Mouse (Mus musculus) adrenal gland, postnatal 25 days (tissue): Measurements from ENCODE around the gene Scp2. TPM values are rescaled to one million over a fixed set of nuclear protein-coding genes. Genes with fewer than 3 reads are reported as not detected.
"Not testable (repeated sequence)": the region's sequence is repeated elsewhere in the genome, so short reads cannot be mapped to it uniquely, and the experiment has no call there.

Experiments
- DNase-seq: peaks from one replicate; pipeline ENCODE4 v3.0.0; 2021; ENCODE audit warnings: mixed read lengths
- total RNA-seq: library from RNA; stranded (reverse); gene quantifications from 2 replicates; pipeline ENCODE4 v1.2.3, GENCODE M21; 2021

The Scp2 gene
- total RNA-seq, 1 experiment from 2014 or later, result 279 TPM

DNA sequence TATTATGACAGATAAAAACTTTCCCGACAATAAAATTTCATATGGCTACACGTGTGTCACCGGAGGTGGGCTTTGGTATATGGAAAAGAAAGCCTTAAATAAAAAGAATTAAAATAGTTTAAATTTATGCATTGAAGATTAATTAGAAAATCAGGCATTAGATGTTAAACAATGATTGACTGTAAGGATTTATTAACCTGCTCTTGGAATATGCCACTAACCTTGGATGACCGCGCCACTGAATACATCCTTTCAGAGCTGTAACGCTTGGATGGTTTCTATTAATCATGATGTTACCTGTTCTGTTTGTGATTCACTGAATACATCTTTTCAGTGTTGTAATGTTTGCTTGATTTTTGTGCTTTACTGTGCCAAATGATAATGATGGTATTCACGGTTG is 35.1 kb downstream of the Scp2 start:
- DNase-seq, result no peak

DNA sequence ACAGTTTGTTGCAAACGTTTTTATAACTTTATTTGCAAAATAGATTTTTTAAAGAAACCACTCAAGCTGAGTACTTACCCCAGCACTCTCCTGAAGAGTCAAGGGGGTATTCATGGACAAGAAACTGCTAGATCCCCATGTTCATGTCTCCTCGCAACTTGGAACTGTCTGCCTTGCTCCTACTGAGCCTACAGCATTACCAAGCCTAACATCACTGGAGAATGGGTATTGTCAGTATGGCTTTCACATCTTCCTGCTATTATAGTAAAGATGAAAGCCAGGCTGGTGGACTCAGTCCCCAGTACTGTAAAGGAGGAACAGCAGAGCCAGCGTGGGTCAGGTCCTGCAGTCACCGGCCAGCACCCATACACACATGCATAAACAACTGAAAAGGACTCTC is 48.5 kb downstream of the Scp2 start, which contains the start of gene Podn:
Podn (minus strand) TSS at position 101 of the 400 bp plus-strand sequence.
- DNase-seq, result no peak

DNA sequence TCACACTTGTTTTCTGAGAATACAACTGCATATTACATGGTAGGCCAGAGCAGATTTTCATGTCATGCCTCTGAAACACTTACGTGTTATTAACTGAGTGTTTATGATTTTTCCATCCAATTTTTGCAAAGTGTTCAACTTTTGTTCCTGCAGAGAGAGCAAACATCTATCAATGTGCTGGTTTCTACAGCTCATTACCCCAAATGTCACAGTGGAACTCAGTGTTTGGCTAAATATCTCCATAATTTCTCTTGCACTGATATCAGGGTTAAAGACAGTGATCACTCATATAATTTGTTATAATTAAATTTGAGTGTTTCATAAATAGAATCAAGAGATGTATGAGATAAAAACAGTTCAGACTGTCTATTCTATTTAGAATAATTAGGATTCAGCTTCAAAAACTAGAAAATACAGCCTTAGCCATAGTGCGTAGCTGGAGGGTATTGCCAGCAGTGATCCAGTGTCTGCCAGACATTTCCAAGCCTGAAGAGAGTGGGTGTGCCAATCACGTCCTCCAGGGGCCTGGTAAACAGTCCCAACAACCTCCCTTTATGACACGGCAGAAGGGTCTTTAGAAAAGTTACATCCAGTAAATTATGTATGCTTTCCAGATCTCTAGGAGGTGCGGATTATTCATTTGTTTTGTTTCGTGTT is 51.9 kb downstream of the Scp2 start:
- no peak for DNase-seq

DNA sequence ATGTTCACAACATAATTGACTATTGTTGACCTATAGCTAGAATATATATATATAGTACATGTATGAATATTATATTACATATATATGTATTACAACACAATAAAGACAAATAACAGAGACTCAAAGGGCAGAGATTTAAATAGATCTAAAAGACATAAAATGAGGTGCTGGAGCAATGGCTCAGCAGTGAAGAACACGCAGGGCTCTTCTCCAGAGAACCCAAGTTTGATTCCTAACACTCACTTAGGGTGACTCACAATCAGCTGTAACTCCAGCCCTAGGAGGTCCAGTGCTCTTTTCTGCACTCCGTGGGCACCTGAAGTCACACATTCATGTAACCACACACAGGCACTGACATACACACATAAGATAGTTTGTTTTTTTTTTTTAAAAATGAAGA is 60.8 kb downstream of the Scp2 start:
- no peak for DNase-seq

DNA sequence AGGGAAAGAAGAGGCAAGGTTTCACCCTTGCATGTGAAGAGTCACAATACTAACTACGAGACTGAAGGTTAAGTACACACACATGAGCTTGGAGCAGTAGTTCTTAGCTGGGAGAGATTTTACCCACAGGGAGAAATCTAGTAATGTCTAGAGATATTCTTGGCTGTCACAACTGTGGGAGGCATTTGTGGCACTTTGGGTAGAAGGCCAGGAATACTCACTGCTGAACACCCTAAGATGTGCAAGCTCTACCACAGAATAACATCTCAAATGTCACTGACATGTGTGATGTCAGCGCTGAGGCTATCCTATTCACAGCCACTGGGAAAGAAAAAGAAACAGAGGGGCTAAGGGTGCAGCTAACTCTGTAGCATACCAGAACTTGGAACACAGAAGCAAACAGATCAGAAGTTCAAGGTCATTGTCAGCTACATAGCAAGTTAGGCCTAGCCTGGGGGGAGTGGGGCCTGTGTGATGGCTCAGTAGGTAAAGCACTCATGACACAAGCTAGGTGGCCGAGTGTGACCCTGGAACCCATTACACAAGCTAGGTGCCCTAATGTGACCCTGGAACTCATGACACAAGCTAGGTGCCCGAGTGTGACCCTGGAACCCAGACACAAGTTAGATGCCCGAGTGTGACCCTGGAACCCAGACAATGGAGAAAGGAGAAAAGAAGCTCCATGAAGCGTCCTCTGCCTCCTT is 61.6 kb downstream of the Scp2 start:
- no peak for DNase-seq

DNA sequence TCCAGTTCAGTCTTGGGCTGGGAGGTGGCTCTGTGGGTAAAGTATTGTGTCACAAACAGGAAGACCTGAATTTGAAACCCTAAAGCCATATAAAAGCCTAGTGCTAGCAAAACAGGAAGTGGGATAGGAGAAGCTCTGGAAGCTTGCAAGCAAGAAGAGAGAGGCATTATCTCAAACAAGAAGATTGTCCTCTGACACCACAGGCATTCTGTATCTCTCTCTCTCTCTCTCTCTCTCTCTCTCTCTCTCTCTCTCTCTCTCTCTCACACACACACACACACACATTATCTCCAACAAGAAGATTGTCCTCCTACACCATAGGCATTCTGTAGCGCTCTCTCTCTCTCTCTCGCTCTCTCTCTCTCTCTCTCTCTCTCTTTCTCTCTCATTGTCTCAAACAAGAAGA is 62.4 kb downstream of the Scp2 start:
- no peak for DNase-seq

GRCm38 (mm10) chr4:108080876-108081275 is 63.9 kb downstream of the Scp2 start:
- no peak for DNase-seq

DNA sequence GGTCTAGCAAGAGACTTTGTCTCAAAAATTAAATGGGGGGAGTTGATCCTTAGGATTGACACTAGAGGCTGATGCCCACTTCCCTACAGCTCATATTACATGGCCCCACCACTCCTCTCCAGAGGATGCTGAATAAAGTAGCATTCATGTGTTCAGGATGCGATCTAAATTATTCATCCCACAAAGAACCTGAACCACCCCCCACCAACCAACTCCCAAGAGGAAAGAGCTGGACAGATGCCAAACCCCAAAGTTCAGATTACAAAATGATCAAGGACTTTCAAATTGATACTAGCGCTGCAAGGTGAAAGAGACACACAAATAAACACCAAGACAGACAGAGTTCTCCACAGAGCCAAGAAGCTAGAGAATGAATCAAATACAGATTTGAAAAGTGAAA is 65.0 kb downstream of the Scp2 start:
- DNase-seq, result no peak

GRCm38 (mm10) chr4:108079191-108079590 is 65.6 kb downstream of the Scp2 start:
- not testable (repeated sequence) for DNase-seq

DNA sequence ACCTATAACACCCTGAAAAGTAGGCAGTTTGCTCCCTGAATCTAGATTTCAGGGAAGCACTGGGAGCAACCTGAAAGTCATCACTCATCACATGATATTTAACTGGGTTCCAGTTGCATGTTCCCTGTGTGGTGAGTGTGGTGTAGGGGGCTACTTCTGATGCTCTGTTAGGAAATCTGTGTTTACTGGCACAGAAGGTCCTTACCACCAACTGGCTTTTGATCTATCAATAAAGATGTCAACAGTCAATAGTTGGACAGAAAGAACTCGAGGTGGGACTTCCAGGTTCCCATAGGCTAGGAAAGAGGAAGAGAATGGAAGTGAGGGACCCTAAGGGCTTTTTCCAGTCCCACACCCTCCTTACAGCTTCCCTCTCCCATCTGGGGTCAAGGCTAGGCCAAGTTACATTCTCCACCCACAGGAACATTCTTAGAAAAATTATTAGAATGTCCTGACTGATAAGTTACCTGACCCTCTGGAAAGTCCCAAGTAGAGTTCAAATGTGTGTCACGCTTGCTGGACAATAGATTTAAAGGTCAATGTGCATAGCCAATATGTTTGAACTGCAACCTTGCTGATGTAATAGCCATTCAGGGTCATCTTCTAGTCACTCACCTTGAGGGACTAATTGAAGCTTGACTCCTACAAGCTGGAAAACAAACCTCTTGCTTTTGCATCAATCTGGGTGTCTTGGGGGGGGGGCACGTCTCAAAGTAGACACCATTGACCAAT is 67.4 kb downstream of the Scp2 start:
- DNase-seq, result no peak

- no peak for DNase-seq
Measured at GRCm38 (mm10) chr4:108074204-108074823, 70.5 kb downstream of the Scp2 start.

DNA sequence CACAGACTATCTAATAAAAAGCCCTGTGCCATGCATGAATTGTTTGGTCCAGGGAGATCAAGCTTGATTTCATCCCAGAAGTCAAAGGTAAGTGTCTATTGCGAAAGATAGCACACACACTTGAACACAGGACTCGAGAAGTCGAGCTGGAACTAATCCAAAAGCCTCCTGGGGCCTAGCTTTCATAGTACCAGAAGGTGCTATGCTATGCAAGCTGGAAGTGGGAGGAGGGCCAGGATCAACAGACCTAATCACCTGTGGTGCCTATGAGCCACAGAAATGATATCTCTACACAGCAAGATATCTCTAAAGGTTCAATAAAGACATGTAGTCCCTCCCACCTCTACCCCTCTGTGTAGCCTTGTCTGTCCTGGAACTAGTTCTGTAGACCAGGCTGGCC is 72.7 kb downstream of the Scp2 start:
- no peak for DNase-seq

DNA sequence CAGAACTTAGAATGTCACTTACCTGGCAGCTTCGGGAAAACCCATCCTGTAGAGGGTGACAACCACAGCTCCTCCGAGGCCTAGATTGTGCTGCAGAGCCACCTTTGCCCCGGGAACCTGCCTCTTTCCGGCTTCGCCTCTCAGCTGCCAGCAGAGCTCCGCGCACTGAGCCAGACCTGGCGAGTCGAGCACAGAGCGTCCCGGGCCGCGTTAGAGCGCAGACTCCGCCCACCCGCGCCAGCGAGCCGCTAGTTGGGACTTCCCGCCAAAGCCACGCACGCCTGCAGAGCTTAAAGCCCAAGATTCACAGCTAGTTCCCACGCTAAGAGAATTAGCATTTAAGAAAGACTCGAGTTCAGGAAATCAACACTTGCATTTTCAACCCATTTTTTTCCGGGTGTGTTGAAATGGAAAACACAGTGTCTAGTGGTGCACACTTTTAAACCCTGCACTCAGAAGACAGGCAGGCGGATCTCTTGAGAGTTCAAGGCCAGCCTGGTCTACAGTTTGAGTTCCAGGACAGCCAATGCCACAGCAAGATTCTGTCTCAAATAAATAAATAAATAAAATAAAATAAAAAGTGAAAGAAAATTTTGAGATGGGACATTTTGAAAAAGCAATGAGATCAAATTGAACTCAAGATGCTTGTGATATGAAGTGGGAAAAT is 73.4 kb downstream of the Scp2 start:
- DNase-seq, result peak; percentile 97

GRCm38 (mm10) chr4:108070723-108071122 is 74.1 kb downstream of the Scp2 start:
- no peak for DNase-seq

- no peak for DNase-seq
Measured at GRCm38 (mm10) chr4:108070286-108070685, 74.5 kb downstream of the Scp2 start.

DNA sequence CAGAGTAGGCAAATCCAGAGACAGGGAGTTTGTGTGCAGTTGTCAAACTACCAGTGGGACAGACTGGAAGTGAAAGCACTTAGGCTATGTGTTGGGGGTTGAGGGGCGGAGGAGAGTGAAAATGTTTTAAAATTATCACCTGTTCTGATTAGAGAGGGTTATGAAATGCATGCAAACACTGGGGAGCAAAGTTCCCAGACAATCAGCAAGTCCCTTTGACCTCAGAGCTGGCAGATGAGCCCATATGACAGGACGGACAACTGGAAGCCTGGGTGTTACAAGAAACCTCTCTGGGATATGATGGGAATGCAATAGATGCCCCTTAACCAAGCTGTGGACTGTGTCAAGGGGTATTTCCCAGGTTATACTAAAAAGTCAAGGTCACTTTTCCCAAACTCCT is 76.7 kb downstream of the Scp2 start:
- DNase-seq, result no peak

GRCm38 (mm10) chr4:108067261-108067660 is 77.5 kb downstream of the Scp2 start:
- DNase-seq, result no peak

- DNase-seq, result no peak
Measured at GRCm38 (mm10) chr4:108066569-108066968, 78.2 kb downstream of the Scp2 start.

GRCm38 (mm10) chr4:108065176-108065844 is 79.5 kb downstream of the Scp2 start:
- DNase-seq, result no peak

- DNase-seq, result no peak
Measured at GRCm38 (mm10) chr4:108063616-108064015, 81.2 kb downstream of the Scp2 start.

DNA sequence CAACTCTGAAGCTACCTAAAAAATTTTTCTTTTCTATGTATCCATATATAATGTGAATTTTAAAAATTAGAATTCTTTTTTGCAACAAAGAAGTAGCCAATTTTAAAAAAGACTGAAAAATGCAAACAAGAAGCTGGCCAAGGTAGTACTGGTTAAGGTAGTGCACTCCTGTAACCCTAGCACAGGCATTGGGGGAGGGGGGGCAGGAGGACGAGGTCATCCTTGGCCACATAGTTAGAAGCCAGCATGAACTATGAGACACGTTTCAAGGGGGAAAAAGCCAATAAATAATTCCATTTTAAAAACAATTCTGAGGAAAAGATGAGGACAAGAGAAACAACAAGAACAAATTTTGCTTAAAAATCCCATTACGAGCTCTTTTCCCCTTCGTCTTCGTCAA is 82.3 kb downstream of the Scp2 start:
- DNase-seq, result no peak

GRCm38 (mm10) chr4:108060774-108061173 is 84.0 kb downstream of the Scp2 start:
- no peak for DNase-seq
